Mouse (Mus musculus): Measurements from ENCODE around the gene Cyp2d10. TPM values are rescaled to one million over a fixed set of nuclear protein-coding genes. Genes with fewer than 3 reads are reported as not detected.
"Not testable (repeated sequence)": the region's sequence is repeated elsewhere in the genome, so short reads cannot be mapped to it uniquely, and the experiment has no call there.

Gene Cyp2d10
- polyA plus RNA-seq, 1 experiment from 2014 or later = not detected

GRCm38 (mm10) chr15:82375855-82376254, 31.1 kb downstream of the Cyp2d10 start:
- no peak overlapping the region for H3K27ac ChIP-seq (ENCODE audit: low read depth, low read length)
- H3K36me3 ChIP-seq (ENCODE audit: control insufficient read depth, insufficient read depth, low read length) = no peaks in the 10 kb centered on the region
- DNase-seq (ENCODE audit: low spot score) (no peak), ATAC-seq (replicated peaks; ENCODE audit: low FRiP score) (no peak)
- H3K4me1 ChIP-seq (replicated peaks; ENCODE audit: control insufficient read depth, insufficient read depth, low read length) = peaks cover 6% of the 10 kb centered on the region; the same call in 1 of the 2 replicates
- 88% methylated on average over 9 of the region's 9 CpGs for WGBS
- H3K27me3 ChIP-seq (ENCODE audit: control insufficient read depth, insufficient read depth, low read length) = no peaks in the 10 kb centered on the region
- no peak overlapping the region for H3K4me3 ChIP-seq (ENCODE audit: low read depth, low read length)
- H3K9ac ChIP-seq (ENCODE audit: low read length) = no peak overlapping the region
- H3K4me2 ChIP-seq (ENCODE audit: low read depth, low read length, severe bottlenecking) = no peak overlapping the region
- H3K9me3 ChIP-seq (ENCODE audit: control insufficient read depth, low read length) = no peaks in the 10 kb centered on the region

GRCm38 (mm10) chr15:82374437-82374836, 32.6 kb downstream of the Cyp2d10 start:
- H3K4me1 ChIP-seq (replicated peaks; ENCODE audit: control insufficient read depth, insufficient read depth, low read length) = peaks cover under 1% of the 10 kb centered on the region; the same call in 1 of the 2 replicates
- no peak overlapping the region for H3K27ac ChIP-seq (ENCODE audit: low read depth, low read length)
- no peak overlapping the region for H3K4me2 ChIP-seq (ENCODE audit: low read depth, low read length, severe bottlenecking)
- 88% methylated on average over 5 of the region's 5 CpGs for WGBS
- no peak overlapping the region for H3K4me3 ChIP-seq (ENCODE audit: low read depth, low read length)
- DNase-seq (ENCODE audit: low spot score) (no peak), ATAC-seq (replicated peaks; ENCODE audit: low FRiP score) (no peak)
- no peaks in the 10 kb centered on the region for H3K9me3 ChIP-seq (ENCODE audit: control insufficient read depth, low read length)
- no peak overlapping the region for H3K9ac ChIP-seq (ENCODE audit: low read length)
- no peaks in the 10 kb centered on the region for H3K27me3 ChIP-seq (ENCODE audit: control insufficient read depth, insufficient read depth, low read length)
- no peaks in the 10 kb centered on the region for H3K36me3 ChIP-seq (ENCODE audit: control insufficient read depth, insufficient read depth, low read length)

GRCm38 (mm10) chr15:82372991-82373390, 34.0 kb downstream of the Cyp2d10 start:
- H3K4me2 ChIP-seq (ENCODE audit: low read depth, low read length, severe bottlenecking) = no peak overlapping the region
- ATAC-seq (replicated peaks; ENCODE audit: low FRiP score) (no peak), DNase-seq (ENCODE audit: low spot score) (peak; percentile 32)
- H3K27me3 ChIP-seq (ENCODE audit: control insufficient read depth, insufficient read depth, low read length) = no peaks in the 10 kb centered on the region
- H3K36me3 ChIP-seq (ENCODE audit: control insufficient read depth, insufficient read depth, low read length) = no peaks in the 10 kb centered on the region
- H3K9me3 ChIP-seq (ENCODE audit: control insufficient read depth, low read length) = no peaks in the 10 kb centered on the region
- 87% methylated on average over 5 of the region's 5 CpGs for WGBS
- H3K27ac ChIP-seq (ENCODE audit: low read depth, low read length) = no peak overlapping the region
- H3K4me3 ChIP-seq (ENCODE audit: low read depth, low read length) = no peak overlapping the region
- no peak overlapping the region for H3K9ac ChIP-seq (ENCODE audit: low read length)
- H3K4me1 ChIP-seq (replicated peaks; ENCODE audit: control insufficient read depth, insufficient read depth, low read length) = no peaks in the 10 kb centered on the region

- Histone ChIP-seq H3K27ac (ENCODE audit: low read depth, low read length) (no peak overlapping the region), H3K4me3 (ENCODE audit: low read depth, low read length) (no peak overlapping the region), H3K4me1 (replicated peaks; ENCODE audit: control insufficient read depth, insufficient read depth, low read length) (no peaks in the 10 kb centered on the region), H3K36me3 (ENCODE audit: control insufficient read depth, insufficient read depth, low read length) (no peaks in the 10 kb centered on the region), H3K9ac (ENCODE audit: low read length) (no peak overlapping the region), H3K4me2 (ENCODE audit: low read depth, low read length, severe bottlenecking) (no peak overlapping the region), H3K27me3 (ENCODE audit: control insufficient read depth, insufficient read depth, low read length) (no peaks in the 10 kb centered on the region), H3K9me3 (ENCODE audit: control insufficient read depth, low read length) (no peaks in the 10 kb centered on the region)
- ATAC-seq (replicated peaks; ENCODE audit: low FRiP score) (no peak), DNase-seq (ENCODE audit: low spot score) (no peak)
- WGBS = 87% methylated on average over 6 of the region's 6 CpGs
Measured at GRCm38 (mm10) chr15:82372446-82372845, 34.5 kb downstream of the Cyp2d10 start.

GRCm38 (mm10) chr15:82368851-82369250, 38.1 kb downstream of the Cyp2d10 start:
- DNase-seq (ENCODE audit: low spot score) = peak; percentile 22
- H3K4me2 ChIP-seq (ENCODE audit: low read depth, low read length, severe bottlenecking) = no peak overlapping the region
- H3K4me3 ChIP-seq (ENCODE audit: low read depth, low read length) = no peak overlapping the region
- WGBS = 95% methylated on average over 1 of the region's 1 CpGs
- H3K9ac ChIP-seq (ENCODE audit: low read length) = no peak overlapping the region
- no peaks in the 10 kb centered on the region for H3K27me3 ChIP-seq (ENCODE audit: control insufficient read depth, insufficient read depth, low read length)
- H3K4me1 ChIP-seq (replicated peaks; ENCODE audit: control insufficient read depth, insufficient read depth, low read length) = no peaks in the 10 kb centered on the region
- no peak overlapping the region for H3K27ac ChIP-seq (ENCODE audit: low read depth, low read length)
- no peaks in the 10 kb centered on the region for H3K36me3 ChIP-seq (ENCODE audit: control insufficient read depth, insufficient read depth, low read length)
- no peaks in the 10 kb centered on the region for H3K9me3 ChIP-seq (ENCODE audit: control insufficient read depth, low read length)
- no peak for ATAC-seq (replicated peaks; ENCODE audit: low FRiP score)

- H3K27ac ChIP-seq (ENCODE audit: low read depth, low read length) = no peak overlapping the region
- no peak overlapping the region for H3K9ac ChIP-seq (ENCODE audit: low read length)
- no peaks in the 10 kb centered on the region for H3K9me3 ChIP-seq (ENCODE audit: control insufficient read depth, low read length)
- H3K27me3 ChIP-seq (ENCODE audit: control insufficient read depth, insufficient read depth, low read length) = no peaks in the 10 kb centered on the region
- H3K4me1 ChIP-seq (replicated peaks; ENCODE audit: control insufficient read depth, insufficient read depth, low read length) = no peaks in the 10 kb centered on the region
- no peak overlapping the region for H3K4me3 ChIP-seq (ENCODE audit: low read depth, low read length)
- DNase-seq (ENCODE audit: low spot score) = no peak
- WGBS = 91% methylated on average over 4 of the region's 4 CpGs
- no peaks in the 10 kb centered on the region for H3K36me3 ChIP-seq (ENCODE audit: control insufficient read depth, insufficient read depth, low read length)
- no peak overlapping the region for H3K4me2 ChIP-seq (ENCODE audit: low read depth, low read length, severe bottlenecking)
- no peak for ATAC-seq (replicated peaks; ENCODE audit: low FRiP score)
Measured at GRCm38 (mm10) chr15:82368146-82368545, 38.8 kb downstream of the Cyp2d10 start.

GRCm38 (mm10) chr15:82364561-82364960, 42.4 kb downstream of the Cyp2d10 start:
- WGBS = 14% methylated on average over 6 of the region's 9 CpGs
- H3K4me1 ChIP-seq (replicated peaks; ENCODE audit: control insufficient read depth, insufficient read depth, low read length); H3K4me2 ChIP-seq (ENCODE audit: low read depth, low read length, severe bottlenecking); H3K27me3 ChIP-seq (ENCODE audit: control insufficient read depth, insufficient read depth, low read length); H3K4me3 ChIP-seq (ENCODE audit: low read depth, low read length); H3K9ac ChIP-seq (ENCODE audit: low read length); DNase-seq (ENCODE audit: low spot score); H3K27ac ChIP-seq (ENCODE audit: low read depth, low read length); ATAC-seq (replicated peaks; ENCODE audit: low FRiP score); H3K36me3 ChIP-seq (ENCODE audit: control insufficient read depth, insufficient read depth, low read length); H3K9me3 ChIP-seq (ENCODE audit: control insufficient read depth, low read length): not testable (repeated sequence)

- not testable (repeated sequence) for H3K27ac ChIP-seq (ENCODE audit: low read depth, low read length); H3K27me3 ChIP-seq (ENCODE audit: control insufficient read depth, insufficient read depth, low read length); H3K4me2 ChIP-seq (ENCODE audit: low read depth, low read length, severe bottlenecking); DNase-seq (ENCODE audit: low spot score); H3K9ac ChIP-seq (ENCODE audit: low read length); H3K9me3 ChIP-seq (ENCODE audit: control insufficient read depth, low read length); H3K36me3 ChIP-seq (ENCODE audit: control insufficient read depth, insufficient read depth, low read length); H3K4me3 ChIP-seq (ENCODE audit: low read depth, low read length); ATAC-seq (replicated peaks; ENCODE audit: low FRiP score); H3K4me1 ChIP-seq (replicated peaks; ENCODE audit: control insufficient read depth, insufficient read depth, low read length)
- WGBS = 87% methylated on average over 7 of the region's 12 CpGs
Measured at GRCm38 (mm10) chr15:82363801-82364200, 43.2 kb downstream of the Cyp2d10 start.

- H3K4me1 ChIP-seq (replicated peaks; ENCODE audit: control insufficient read depth, insufficient read depth, low read length) = no peaks in the 10 kb centered on the region
- H3K27ac ChIP-seq (ENCODE audit: low read depth, low read length) = no peak overlapping the region
- H3K4me3 ChIP-seq (ENCODE audit: low read depth, low read length) = no peak overlapping the region
- DNase-seq (ENCODE audit: low spot score) (peak; percentile 10), ATAC-seq (replicated peaks; ENCODE audit: low FRiP score) (no peak)
- H3K36me3 ChIP-seq (ENCODE audit: control insufficient read depth, insufficient read depth, low read length) = no peaks in the 10 kb centered on the region
- no peaks in the 10 kb centered on the region for H3K27me3 ChIP-seq (ENCODE audit: control insufficient read depth, insufficient read depth, low read length)
- 87% methylated on average over 3 of the region's 4 CpGs for WGBS
- no peaks in the 10 kb centered on the region for H3K9me3 ChIP-seq (ENCODE audit: control insufficient read depth, low read length)
- H3K4me2 ChIP-seq (ENCODE audit: low read depth, low read length, severe bottlenecking) = no peak overlapping the region
- no peak overlapping the region for H3K9ac ChIP-seq (ENCODE audit: low read length)
Measured at GRCm38 (mm10) chr15:82362234-82362633, 44.8 kb downstream of the Cyp2d10 start.
